Mouse (Mus musculus): ENCODE results near the gene Erlec1. TPM values are rescaled to one million over a fixed set of nuclear protein-coding genes. Genes with fewer than 3 reads are reported as not detected.

Erlec1 gene
- polyA plus RNA-seq (2012; rRNA removed): 26.9 and 38.4 TPM in 2 replicates
- 15.2 and 15.6 TPM in 2 replicates for polyA plus RNA-seq (2014; fragmentation: Nextera tagmentation; extraction: Ambion mirVana)

DNA sequence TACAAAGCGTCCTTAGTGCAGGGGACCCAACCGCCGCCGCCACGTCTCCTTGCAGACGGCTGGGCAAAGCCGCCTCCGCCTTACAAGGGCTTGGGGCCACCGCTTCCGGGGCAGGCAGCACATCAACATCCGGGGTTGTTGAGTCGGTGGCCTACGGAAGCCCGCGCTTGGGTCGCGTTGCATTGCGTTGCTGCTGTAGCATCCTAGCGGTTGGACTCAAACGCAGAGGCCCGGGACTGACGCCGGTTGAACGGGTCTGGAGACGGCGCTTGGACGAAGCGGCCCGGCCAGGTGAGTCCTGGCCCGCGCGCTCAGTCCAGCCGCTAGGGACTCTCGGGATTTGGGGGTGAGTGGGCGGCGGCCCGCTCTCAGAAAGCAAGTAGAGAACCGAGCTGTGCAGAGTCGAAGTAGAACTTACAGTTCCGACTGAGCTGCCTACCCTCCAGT lies at the start of gene Erlec1:
Gene Erlec1 (minus strand): TSS at position 57 of the 447 bp plus-strand sequence.
- H3K27ac ChIP-seq (replicated peaks; ENCODE audit: low read depth, low read length): peak within 1 kb of the TSS; percentile 84
- peak; percentile 96 for ATAC-seq (ENCODE audit: low FRiP score, low read depth)

DNA sequence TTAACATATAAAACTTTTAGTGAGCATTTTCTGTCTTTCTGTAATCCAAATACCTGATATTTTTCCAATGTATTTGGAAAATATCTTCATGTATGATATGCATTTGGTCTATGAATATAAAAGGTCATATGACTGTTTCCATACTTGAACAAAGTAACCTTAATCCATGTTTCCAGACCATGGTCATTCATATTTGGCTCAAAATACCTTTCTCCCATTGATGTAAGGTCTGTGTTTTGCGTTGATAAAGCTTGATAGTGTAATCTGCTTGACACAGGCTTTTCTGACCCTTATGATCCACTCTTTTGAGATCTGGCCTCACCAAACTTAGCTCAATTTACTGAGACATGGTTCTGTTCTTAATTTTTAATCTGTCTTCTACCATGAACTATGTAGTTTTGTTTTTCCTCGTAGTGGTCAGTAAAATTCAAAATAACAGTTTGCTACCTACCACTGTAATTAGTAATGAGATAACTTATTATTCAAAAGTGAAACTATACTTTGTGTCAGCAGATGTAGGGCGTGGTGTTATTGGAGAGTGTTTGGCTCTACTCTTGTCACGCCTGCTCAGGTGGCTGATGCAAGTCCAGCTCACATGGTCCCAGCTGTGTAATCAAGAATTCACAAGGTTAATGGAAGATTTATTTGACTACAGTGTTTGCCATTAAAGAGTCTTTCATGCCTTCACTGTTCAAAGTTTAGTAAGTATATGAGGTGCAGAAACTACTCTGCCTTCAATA lies 47.2 kb upstream of the Erlec1 start:
- no peak overlapping the region for H3K27ac ChIP-seq (replicated peaks; ENCODE audit: low read depth, low read length)
- no peak overlapping the region for H3K4me3 ChIP-seq (replicated peaks; ENCODE audit: low read length)
- DNase-seq (ENCODE audit: low spot score) (no peak), ATAC-seq (ENCODE audit: low FRiP score, low read depth) (no peak)
- H3K9me3 ChIP-seq (ENCODE audit: control insufficient read depth, low read length): no peaks in the 10 kb centered on the region
- H3K4me2 ChIP-seq (replicated peaks; ENCODE audit: low read depth, low read length, severe bottlenecking): no peak overlapping the region
- no peak for TF ChIP-seq POLR2A (IDR thresholded peaks at IDR 0.05; ENCODE audit: borderline replicate concordance, extremely low read depth, insufficient read depth, insufficient read length)
- 0 out of 2 replicates have a peak, but pooled peaks cover 2% of the 10 kb centered on the region for H3K36me3 ChIP-seq (ENCODE audit: control insufficient read depth, insufficient read depth, low read length)
- H3K27me3 ChIP-seq (ENCODE audit: control insufficient read depth, insufficient read depth, low read length): no peaks in the 10 kb centered on the region
- WGBS: 83% methylated on average over 4 of the region's 4 CpGs
- H3K4me1 ChIP-seq (ENCODE audit: control insufficient read depth, insufficient read depth, low read length): no peaks in the 10 kb centered on the region
- no peak overlapping the region for H3K9ac ChIP-seq (ENCODE audit: low read depth, low read length, severe bottlenecking)

More for the DNA sequence above, at the start of gene Erlec1:
- peaks cover 5% of the 10 kb centered on the region; the same call in 1 of the 2 replicates for H3K9me3 ChIP-seq (ENCODE audit: control insufficient read depth, low read length)
- TF ChIP-seq POLR2A (IDR thresholded peaks at IDR 0.05; ENCODE audit: borderline replicate concordance, extremely low read depth, insufficient read depth, insufficient read length): 0 out of 2 replicates have a peak, but pooled peaks have one; percentile 45
- H3K4me3 ChIP-seq (replicated peaks; ENCODE audit: low read length): peak within 1 kb of the TSS; percentile 81
- peaks cover 26% of the 10 kb centered on the region for H3K36me3 ChIP-seq (ENCODE audit: control insufficient read depth, insufficient read depth, low read length)
- peaks cover 10% of the 10 kb centered on the region for H3K4me1 ChIP-seq (ENCODE audit: control insufficient read depth, insufficient read depth, low read length)
- peak within 1 kb of the TSS; percentile 88 for H3K9ac ChIP-seq (ENCODE audit: low read depth, low read length, severe bottlenecking)
- whole genome bisulfite sequencing: under 1% methylated on average over 38 of the region's 40 CpGs
- DNase-seq (ENCODE audit: low spot score): peak; percentile 92
- H3K27me3 ChIP-seq (ENCODE audit: control insufficient read depth, insufficient read depth, low read length): no peaks in the 10 kb centered on the region
- H3K4me2 ChIP-seq (replicated peaks; ENCODE audit: low read depth, low read length, severe bottlenecking): peak within 1 kb of the TSS; percentile 75

DNA sequence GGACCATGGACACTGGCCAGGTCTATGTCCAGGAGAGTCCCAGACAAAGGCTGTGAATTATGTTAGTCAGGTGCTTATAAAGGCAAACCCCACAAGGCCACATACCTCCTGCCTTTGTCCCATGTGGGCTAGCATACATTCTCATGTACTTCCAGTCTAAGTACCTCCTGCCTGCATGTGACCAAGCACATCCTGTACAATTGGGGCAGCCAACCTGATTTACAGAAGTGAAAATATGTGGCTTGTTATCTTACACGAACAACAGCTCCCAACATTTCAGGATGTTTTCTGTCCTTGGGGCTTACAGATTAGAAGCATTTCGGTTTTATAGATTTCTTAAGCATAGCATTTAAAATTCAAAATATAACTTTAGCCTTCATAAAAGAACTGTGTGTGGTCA lies 45.9 kb upstream of the Erlec1 start:
- no peak for TF ChIP-seq POLR2A (IDR thresholded peaks at IDR 0.05; ENCODE audit: borderline replicate concordance, extremely low read depth, insufficient read depth, insufficient read length)
- H3K27ac ChIP-seq (replicated peaks; ENCODE audit: low read depth, low read length): no peak overlapping the region
- 75% methylated on average over 2 of the region's 2 CpGs for WGBS
- H3K36me3 ChIP-seq (ENCODE audit: control insufficient read depth, insufficient read depth, low read length): no peaks in the 10 kb centered on the region
- no peak overlapping the region for H3K4me3 ChIP-seq (replicated peaks; ENCODE audit: low read length)
- H3K4me2 ChIP-seq (replicated peaks; ENCODE audit: low read depth, low read length, severe bottlenecking): no peak overlapping the region
- no peak for ATAC-seq (ENCODE audit: low FRiP score, low read depth)
- no peak for DNase-seq (ENCODE audit: low spot score)
- no peaks in the 10 kb centered on the region for H3K9me3 ChIP-seq (ENCODE audit: control insufficient read depth, low read length)
- no peaks in the 10 kb centered on the region for H3K4me1 ChIP-seq (ENCODE audit: control insufficient read depth, insufficient read depth, low read length)
- H3K9ac ChIP-seq (ENCODE audit: low read depth, low read length, severe bottlenecking): no peak overlapping the region
- no peaks in the 10 kb centered on the region for H3K27me3 ChIP-seq (ENCODE audit: control insufficient read depth, insufficient read depth, low read length)

DNA sequence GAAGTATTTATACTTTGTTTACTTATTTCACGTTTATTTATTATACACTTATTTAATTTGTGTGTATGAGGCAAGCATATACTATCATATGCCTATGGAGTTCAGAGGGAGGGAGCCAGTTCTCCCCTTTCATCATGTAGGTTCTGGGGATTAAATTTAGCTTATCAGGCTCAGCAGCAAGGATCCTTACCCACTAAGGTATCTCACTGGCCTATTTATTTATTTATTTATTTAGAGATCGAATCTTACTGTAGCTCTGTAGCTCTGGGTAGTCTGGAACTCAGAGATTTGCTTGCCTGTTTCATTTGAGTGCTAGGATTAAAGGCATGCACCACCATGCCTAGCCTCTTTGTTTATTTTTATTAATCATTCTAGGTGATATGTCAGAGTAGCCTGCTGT lies 44.6 kb upstream of the Erlec1 start:
- Histone ChIP-seq H3K36me3 (ENCODE audit: control insufficient read depth, insufficient read depth, low read length) (no peaks in the 10 kb centered on the region), H3K27me3 (ENCODE audit: control insufficient read depth, insufficient read depth, low read length) (no peaks in the 10 kb centered on the region), H3K4me2 (replicated peaks; ENCODE audit: low read depth, low read length, severe bottlenecking) (no peak overlapping the region), H3K9me3 (ENCODE audit: control insufficient read depth, low read length) (no peaks in the 10 kb centered on the region), H3K4me1 (ENCODE audit: control insufficient read depth, insufficient read depth, low read length) (no peaks in the 10 kb centered on the region), H3K27ac (replicated peaks; ENCODE audit: low read depth, low read length) (no peak overlapping the region), H3K9ac (ENCODE audit: low read depth, low read length, severe bottlenecking) (no peak overlapping the region), H3K4me3 (replicated peaks; ENCODE audit: low read length) (no peak overlapping the region)
- no peak for ATAC-seq (ENCODE audit: low FRiP score, low read depth)
- no peak for DNase-seq (ENCODE audit: low spot score)
- 85% methylated on average over 2 of the region's 2 CpGs for WGBS
- TF ChIP-seq POLR2A (IDR thresholded peaks at IDR 0.05; ENCODE audit: borderline replicate concordance, extremely low read depth, insufficient read depth, insufficient read length): no peak

DNA sequence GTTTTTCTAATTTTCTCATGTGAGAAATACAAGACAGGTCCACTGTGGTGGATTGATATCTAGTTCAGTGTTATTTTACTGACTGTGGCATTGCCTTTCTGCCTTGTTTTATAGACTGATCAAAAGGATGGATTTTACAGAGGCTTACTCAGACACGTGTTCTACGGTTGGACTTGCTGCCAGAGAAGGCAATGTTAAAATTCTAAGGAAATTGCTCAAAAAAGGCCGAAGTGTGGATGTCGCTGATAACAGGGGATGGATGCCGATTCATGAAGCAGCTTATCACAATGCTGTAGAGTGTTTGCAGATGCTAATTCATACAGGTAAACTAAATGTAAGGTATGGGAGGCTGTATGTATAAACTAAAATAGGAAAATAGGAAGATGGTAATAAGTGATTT lies 44.1 kb upstream of the Erlec1 start:
- no peak for ATAC-seq (ENCODE audit: low FRiP score, low read depth)
- no peak overlapping the region for H3K4me2 ChIP-seq (replicated peaks; ENCODE audit: low read depth, low read length, severe bottlenecking)
- no peaks in the 10 kb centered on the region for H3K4me1 ChIP-seq (ENCODE audit: control insufficient read depth, insufficient read depth, low read length)

More for the DNA sequence above, 44.1 kb upstream of the Erlec1 start:
- no peaks in the 10 kb centered on the region for H3K36me3 ChIP-seq (ENCODE audit: control insufficient read depth, insufficient read depth, low read length)
- DNase-seq (ENCODE audit: low spot score): no peak
- H3K4me3 ChIP-seq (replicated peaks; ENCODE audit: low read length): no peak overlapping the region
- H3K27me3 ChIP-seq (ENCODE audit: control insufficient read depth, insufficient read depth, low read length): no peaks in the 10 kb centered on the region
- 80% methylated on average over 5 of the region's 5 CpGs for WGBS
- no peak overlapping the region for H3K9ac ChIP-seq (ENCODE audit: low read depth, low read length, severe bottlenecking)
- TF ChIP-seq POLR2A (IDR thresholded peaks at IDR 0.05; ENCODE audit: borderline replicate concordance, extremely low read depth, insufficient read depth, insufficient read length): no peak
- no peaks in the 10 kb centered on the region for H3K9me3 ChIP-seq (ENCODE audit: control insufficient read depth, low read length)
- H3K27ac ChIP-seq (replicated peaks; ENCODE audit: low read depth, low read length): no peak overlapping the region

Data from limb, embryonic 14.5 days (tissue).